Mouse (Mus musculus): ENCODE results near the gene Lce1g. TPM values are rescaled to one million over a fixed set of nuclear protein-coding genes. Genes with fewer than 3 reads are reported as not detected.

Lce1g gene
- not detected in 2 replicates for polyA plus RNA-seq (2015; fragmentation: Nextera tagmentation; extraction: Ambion mirVana)

GRCm38 (mm10) chr3:92752238-92752637, at the start of gene Lce1g:
TSS of gene Lce1g (minus strand) at chr3:92752338.
- no peaks in the 10 kb centered on the region for H3K27me3 ChIP-seq
- no peak within 1 kb of the TSS for H3K4me3 ChIP-seq
- ATAC-seq (ENCODE audit: borderline replicate concordance, extremely low read depth, low FRiP score, low TSS enrichment): no peak
- no peaks in the 10 kb centered on the region for H3K4me1 ChIP-seq
- no peaks in the 10 kb centered on the region for H3K9me3 ChIP-seq
- no peak within 1 kb of the TSS for H3K4me2 ChIP-seq
- no peaks in the 10 kb centered on the region for H3K36me3 ChIP-seq
- H3K9ac ChIP-seq: no peak within 1 kb of the TSS
- H3K27ac ChIP-seq: no peak within 1 kb of the TSS
- 83% methylated on average over 1 of the region's 1 CpGs for WGBS

DNA sequence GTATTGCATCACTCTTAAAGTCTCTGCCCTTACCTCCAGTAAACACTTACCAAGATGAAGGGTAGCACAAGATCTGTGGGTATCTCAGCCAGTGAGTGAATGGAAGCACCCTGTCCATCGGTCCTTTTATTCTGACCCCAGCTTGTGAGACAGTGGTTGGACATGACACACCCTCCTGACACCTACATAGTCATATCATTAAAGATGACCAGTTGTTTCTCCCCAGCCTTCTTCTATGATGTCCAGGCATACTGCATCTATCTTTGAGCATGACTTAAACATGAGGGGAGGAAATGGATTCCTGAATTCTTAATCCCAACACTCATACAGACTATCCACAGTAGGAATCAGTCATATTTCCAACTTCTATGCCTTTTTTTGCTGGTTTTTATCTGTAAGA, 38.3 kb upstream of the Lce1g start, which contains the start of gene Lce1j:
Gene Lce1j, minus strand, starts transcription at position 101 of the 400 bp plus-strand sequence.
- H3K27ac ChIP-seq: no peak within 1 kb of the TSS

GRCm38 (mm10) chr3:92778799-92779198, 26.7 kb upstream of the Lce1g start, which contains the start of gene Lce1i:
TSS of gene Lce1i (minus strand) at chr3:92778899.
- Histone ChIP-seq H3K4me3 (no peak within 1 kb of the TSS), H3K9me3 (no peaks in the 10 kb centered on the region), H3K4me1 (no peaks in the 10 kb centered on the region), H3K4me2 (no peak within 1 kb of the TSS), H3K27ac (no peak within 1 kb of the TSS), H3K36me3 (no peaks in the 10 kb centered on the region), H3K9ac (no peak within 1 kb of the TSS), H3K27me3 (no peaks in the 10 kb centered on the region)
- ATAC-seq (ENCODE audit: borderline replicate concordance, extremely low read depth, low FRiP score, low TSS enrichment): no peak
- 82% methylated on average over 1 of the region's 1 CpGs for WGBS

More for the DNA sequence above, 38.3 kb upstream of the Lce1g start, which contains the start of gene Lce1j:
- Histone ChIP-seq H3K27me3 (no peaks in the 10 kb centered on the region), H3K4me1 (no peaks in the 10 kb centered on the region), H3K9me3 (no peaks in the 10 kb centered on the region), H3K36me3 (no peaks in the 10 kb centered on the region), H3K9ac (no peak within 1 kb of the TSS), H3K4me2 (no peak within 1 kb of the TSS), H3K4me3 (no peak within 1 kb of the TSS)
- WGBS: 74% methylated on average over 1 of the region's 1 CpGs
- ATAC-seq (ENCODE audit: borderline replicate concordance, extremely low read depth, low FRiP score, low TSS enrichment): no peak

DNA sequence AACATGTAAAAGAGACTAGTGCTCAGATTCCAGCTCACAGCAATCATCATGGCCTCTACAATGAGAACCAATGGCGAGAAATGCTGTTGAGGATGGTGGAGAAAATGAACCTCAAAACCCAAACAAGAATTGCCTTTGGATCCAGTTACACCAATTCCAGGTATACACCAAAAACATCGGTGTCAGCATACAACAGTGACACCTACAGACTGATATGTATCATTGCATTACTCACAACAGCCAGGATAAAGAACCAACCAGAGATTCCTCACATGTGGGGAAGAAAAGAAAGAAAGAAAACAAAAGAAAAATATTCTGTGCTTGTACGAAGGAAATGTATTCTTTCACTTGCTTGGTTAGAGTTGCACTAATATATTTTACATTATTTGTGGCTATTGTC, 19.4 kb upstream of the Lce1g start:
- Histone ChIP-seq H3K36me3 (no peaks in the 10 kb centered on the region), H3K27me3 (no peaks in the 10 kb centered on the region), H3K9me3 (no peaks in the 10 kb centered on the region), H3K9ac (no peak overlapping the region), H3K4me2 (no peak overlapping the region), H3K4me1 (no peaks in the 10 kb centered on the region), H3K4me3 (no peak overlapping the region), H3K27ac (no peak overlapping the region)
- 22% methylated on average over 3 of the region's 3 CpGs for WGBS
- no peak for ATAC-seq (ENCODE audit: borderline replicate concordance, extremely low read depth, low FRiP score, low TSS enrichment)

DNA sequence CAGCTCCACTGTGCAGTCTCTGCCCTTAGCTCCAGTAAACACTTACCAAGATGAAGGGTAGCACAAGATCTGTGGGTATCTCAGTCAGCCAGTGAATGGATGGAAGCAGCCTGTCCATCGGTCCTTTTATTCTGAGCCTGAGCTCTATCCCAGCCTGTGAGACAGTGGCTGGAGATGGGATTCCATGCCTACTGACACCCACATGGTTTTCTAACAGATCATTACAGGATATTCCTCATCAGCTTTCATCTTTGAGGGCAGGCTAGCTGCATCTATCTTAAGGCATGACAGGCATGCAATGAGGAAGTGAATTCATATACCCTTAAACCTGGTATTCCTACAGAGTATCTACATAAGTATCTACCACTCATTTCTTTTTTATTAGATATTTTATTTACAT, 12.8 kb upstream of the Lce1g start, which contains the start of gene Lce1h:
Gene Lce1h, minus strand, starts transcription at position 101 of the 400 bp plus-strand sequence.
- Histone ChIP-seq H3K4me1 (no peaks in the 10 kb centered on the region), H3K27ac (no peak within 1 kb of the TSS), H3K4me3 (no peak within 1 kb of the TSS), H3K4me2 (no peak within 1 kb of the TSS), H3K9me3 (no peaks in the 10 kb centered on the region), H3K9ac (no peak within 1 kb of the TSS), H3K27me3 (no peaks in the 10 kb centered on the region), H3K36me3 (no peaks in the 10 kb centered on the region)
- WGBS: 88% methylated on average over 1 of the region's 1 CpGs
- no peak for ATAC-seq (ENCODE audit: borderline replicate concordance, extremely low read depth, low FRiP score, low TSS enrichment)

- ATAC-seq (ENCODE audit: borderline replicate concordance, extremely low read depth, low FRiP score, low TSS enrichment): no peak
- Histone ChIP-seq H3K9me3 (no peaks in the 10 kb centered on the region), H3K4me3 (no peak overlapping the region), H3K9ac (no peak overlapping the region), H3K4me2 (no peak overlapping the region), H3K27me3 (no peaks in the 10 kb centered on the region), H3K36me3 (no peaks in the 10 kb centered on the region), H3K27ac (no peak overlapping the region), H3K4me1 (no peaks in the 10 kb centered on the region)
- 29% methylated on average over 3 of the region's 3 CpGs for WGBS
These were observed 1.1 kb upstream of the Lce1g start for GRCm38 (mm10) chr3:92753197-92753596.

GRCm38 (mm10) chr3:92738996-92739395, 13.1 kb downstream of the Lce1g start, which contains the start of gene Gm38119:
TSS of gene Gm38119 (minus strand) at chr3:92739096.
- Histone ChIP-seq H3K9ac (no peak within 1 kb of the TSS), H3K27me3 (no peaks in the 10 kb centered on the region), H3K36me3 (no peaks in the 10 kb centered on the region), H3K4me3 (no peak within 1 kb of the TSS), H3K9me3 (no peaks in the 10 kb centered on the region), H3K4me2 (no peak within 1 kb of the TSS), H3K27ac (no peak within 1 kb of the TSS), H3K4me1 (no peaks in the 10 kb centered on the region)
- no peak for ATAC-seq (ENCODE audit: borderline replicate concordance, extremely low read depth, low FRiP score, low TSS enrichment)
- 55% methylated on average over 1 of the region's 1 CpGs for WGBS

GRCm38 (mm10) chr3:92722631-92723030, 29.5 kb downstream of the Lce1g start:
- H3K27ac ChIP-seq: no peak overlapping the region
- H3K9ac ChIP-seq: no peak overlapping the region
- 72% methylated on average over 5 of the region's 5 CpGs for WGBS
- ATAC-seq (ENCODE audit: borderline replicate concordance, extremely low read depth, low FRiP score, low TSS enrichment): no peak
- H3K27me3 ChIP-seq: no peaks in the 10 kb centered on the region
- H3K4me1 ChIP-seq: no peaks in the 10 kb centered on the region
- no peak overlapping the region for H3K4me2 ChIP-seq
- no peaks in the 10 kb centered on the region for H3K9me3 ChIP-seq
- no peaks in the 10 kb centered on the region for H3K36me3 ChIP-seq
- H3K4me3 ChIP-seq: no peak overlapping the region

DNA sequence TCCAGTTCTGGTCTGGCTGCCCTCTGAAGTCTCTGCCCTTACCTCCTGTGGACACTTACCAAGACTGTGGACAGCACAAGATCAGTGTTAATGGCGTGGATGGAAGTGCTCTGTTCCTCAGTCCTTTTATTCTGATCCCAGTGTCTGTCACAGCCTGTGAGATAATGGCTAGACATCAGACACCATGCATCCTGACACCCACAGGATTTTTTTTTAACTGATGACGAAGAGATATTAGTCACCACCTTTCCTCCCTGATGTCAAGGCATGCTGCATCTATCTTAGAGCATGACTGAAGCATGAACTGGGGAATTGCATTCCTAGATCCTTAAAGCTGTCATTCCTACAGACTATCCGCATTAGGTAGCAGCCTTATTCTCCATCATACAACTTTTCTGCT, 31.9 kb downstream of the Lce1g start, which contains the start of gene Lce1f:
Gene Lce1f, minus strand, starts transcription at position 101 of the 400 bp plus-strand sequence.
- Histone ChIP-seq H3K9ac (no peak within 1 kb of the TSS), H3K4me1 (no peaks in the 10 kb centered on the region), H3K27ac (no peak within 1 kb of the TSS), H3K4me3 (no peak within 1 kb of the TSS), H3K36me3 (no peaks in the 10 kb centered on the region), H3K4me2 (no peak within 1 kb of the TSS), H3K27me3 (no peaks in the 10 kb centered on the region), H3K9me3 (no peaks in the 10 kb centered on the region)
- no peak for ATAC-seq (ENCODE audit: borderline replicate concordance, extremely low read depth, low FRiP score, low TSS enrichment)
- WGBS: 62% methylated on average over 3 of the region's 3 CpGs

DNA sequence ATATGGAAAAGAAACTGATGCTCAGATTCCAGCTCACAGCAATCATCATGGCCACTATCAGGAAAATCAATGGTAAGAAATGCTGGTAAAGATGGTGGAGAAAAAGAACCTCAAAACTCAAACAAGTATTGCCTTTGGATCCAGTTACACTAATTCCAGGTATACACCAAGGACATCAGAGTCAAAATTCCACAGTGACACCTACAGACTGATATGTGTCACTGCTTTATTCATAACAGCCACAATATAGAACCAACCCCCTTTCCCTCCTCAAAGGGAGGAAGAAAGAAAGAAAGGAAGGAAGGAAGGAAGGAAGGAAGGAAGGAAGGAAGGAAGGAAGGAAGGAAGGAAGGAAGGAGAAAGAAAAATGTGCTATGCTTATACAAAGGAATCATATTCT, 37.0 kb downstream of the Lce1g start:
- no peak overlapping the region for H3K4me2 ChIP-seq
- no peak overlapping the region for H3K27ac ChIP-seq

DNA sequence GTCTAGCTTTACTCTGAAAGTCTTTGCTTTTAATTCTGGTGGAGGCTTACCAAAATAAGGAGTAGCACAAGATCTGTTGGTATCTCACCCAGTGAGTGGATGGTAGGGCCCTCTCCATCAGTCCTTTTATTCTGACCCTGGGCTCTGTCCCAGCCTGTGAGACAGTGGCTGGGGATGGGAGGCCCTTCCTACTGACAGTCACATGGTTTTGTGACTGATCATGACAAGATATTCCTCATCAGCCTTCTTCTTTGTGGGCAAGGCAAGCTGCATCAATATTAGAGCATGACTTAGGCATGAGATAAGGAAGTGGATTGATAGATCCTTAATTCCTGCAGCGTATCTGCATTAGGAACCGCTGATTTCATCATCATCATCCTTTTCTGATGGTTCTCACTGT, 43.2 kb downstream of the Lce1g start, which contains the start of gene Lce1e:
Gene Lce1e, minus strand, starts transcription at position 101 of the 400 bp plus-strand sequence.
- no peak within 1 kb of the TSS for H3K9ac ChIP-seq
- H3K36me3 ChIP-seq: no peaks in the 10 kb centered on the region
- no peaks in the 10 kb centered on the region for H3K27me3 ChIP-seq
- H3K4me1 ChIP-seq: no peaks in the 10 kb centered on the region
- no peak within 1 kb of the TSS for H3K4me3 ChIP-seq
- no peaks in the 10 kb centered on the region for H3K9me3 ChIP-seq
- ATAC-seq (ENCODE audit: borderline replicate concordance, extremely low read depth, low FRiP score, low TSS enrichment): no peak
- H3K27ac ChIP-seq: no peak within 1 kb of the TSS
- no peak within 1 kb of the TSS for H3K4me2 ChIP-seq
- 74% methylated on average over 2 of the region's 2 CpGs for WGBS

More for the DNA sequence above, 37.0 kb downstream of the Lce1g start:
- Histone ChIP-seq H3K36me3 (no peaks in the 10 kb centered on the region), H3K9me3 (no peaks in the 10 kb centered on the region), H3K27me3 (no peaks in the 10 kb centered on the region), H3K4me1 (no peaks in the 10 kb centered on the region), H3K4me3 (no peak overlapping the region), H3K9ac (no peak overlapping the region)
- ATAC-seq (ENCODE audit: borderline replicate concordance, extremely low read depth, low FRiP score, low TSS enrichment): no peak

All from lung, embryonic 15.5 days (tissue).